Mouse (Mus musculus) myocyte (in vitro differentiated cells): Measurements from ENCODE around the gene Dnajc25. TPM values are rescaled to one million over a fixed set of nuclear protein-coding genes. Genes with fewer than 3 reads are reported as not detected.

Experiments used
- H3K27me3 ChIP-seq: one replicate; pipeline ENCODE4 v1.6.1; 2011; ENCODE audit not compliant: control insufficient read depth, insufficient read depth, insufficient read length
- H3K36me3 ChIP-seq: one replicate; pipeline ENCODE4 v1.6.1; 2011; ENCODE audit not compliant: control insufficient read depth, insufficient read depth
- H3K4me2 ChIP-seq: one replicate; pipeline ENCODE4 v1.6.1; 2011; ENCODE audit warnings: low read depth, control low read depth
- H3K4me3 ChIP-seq: one replicate; pipeline ENCODE4 v1.5.1; 2011; ENCODE audit warnings: mild to moderate bottlenecking, control low read depth, moderate library complexity
- H3K79me2 ChIP-seq: one replicate; pipeline ENCODE4 v1.6.1; 2011; ENCODE audit not compliant: control insufficient read depth, insufficient read depth
- H3ac ChIP-seq: one replicate; pipeline ENCODE4 v1.6.1; 2011; ENCODE audit not compliant: control insufficient read depth, insufficient read length
- CEBPB ChIP-seq: IDR thresholded peaks from 2 replicates; pipeline ENCODE4 v1.6.1; 2011; ENCODE audit warnings: mild to moderate bottlenecking, moderate library complexity; ENCODE audit not compliant: poor library complexity, insufficient read depth, severe bottlenecking
- E2F4 ChIP-seq: IDR thresholded peaks from one replicate; pipeline ENCODE4 v1.6.1; 2011; ENCODE audit warnings: mild to moderate bottlenecking, control low read depth, moderate library complexity; ENCODE audit not compliant: insufficient read depth
- MAX ChIP-seq: IDR thresholded peaks from one replicate; pipeline ENCODE4 v1.6.1; 2011; ENCODE audit warnings: low read depth, mild to moderate bottlenecking, control low read depth
- MYOD1 ChIP-seq, 3 experiments: IDR thresholded peaks; one replicate each; pipeline ENCODE4 v1.6.1; 2011; ENCODE audit warnings: control low read depth in 2 of 3, low read depth in 2 of 3, mild to moderate bottlenecking in 2 of 3, moderate library complexity in 1 of 3; ENCODE audit not compliant: insufficient read length in 2 of 3, control insufficient read depth in 1 of 3
- MYOG ChIP-seq, 3 experiments: IDR thresholded peaks; one replicate each; pipeline ENCODE4 v1.6.1; 2011; ENCODE audit warnings: control low read depth in 2 of 3, low read depth in 2 of 3, mild to moderate bottlenecking in 2 of 3; ENCODE audit not compliant: insufficient read length in 2 of 3, control insufficient read depth in 1 of 3, insufficient read depth in 1 of 3
- POLR2A ChIP-seq: IDR thresholded peaks from one replicate; pipeline ENCODE4 v1.6.1; 2011; ENCODE audit warnings: low read depth, mild to moderate bottlenecking, control low read depth, moderate library complexity; ENCODE audit not compliant: insufficient read length
- POLR2AphosphoS2 ChIP-seq: IDR thresholded peaks from one replicate; pipeline ENCODE4 v1.6.1; 2011; ENCODE audit warnings: low read depth, control low read depth; ENCODE audit not compliant: insufficient read length
- REST ChIP-seq: IDR thresholded peaks from one replicate; pipeline ENCODE4 v1.6.1; 2011; ENCODE audit warnings: mild to moderate bottlenecking, control low read depth, moderate library complexity; ENCODE audit not compliant: insufficient read depth, insufficient read length
- SRF ChIP-seq: IDR thresholded peaks from one replicate; pipeline ENCODE4 v1.6.1; 2011; ENCODE audit warnings: low read depth; ENCODE audit not compliant: control insufficient read depth, insufficient read length
- TCF12 ChIP-seq: IDR thresholded peaks from one replicate; pipeline ENCODE4 v1.6.1; 2011; ENCODE audit warnings: mild to moderate bottlenecking, control low read depth; ENCODE audit not compliant: poor library complexity, insufficient read depth, severe bottlenecking
- TCF3 ChIP-seq: IDR thresholded peaks from one replicate; pipeline ENCODE4 v1.6.1; 2011; ENCODE audit warnings: low read depth, control low read depth; ENCODE audit not compliant: insufficient read length
- USF1 ChIP-seq: IDR thresholded peaks from one replicate; pipeline ENCODE4 v1.6.1; 2011; ENCODE audit warnings: low read depth, mild to moderate bottlenecking, control low read depth, moderate library complexity
- polyA plus RNA-seq: library from polyadenylated mRNA; unstranded; fragments of >200 nt; fragmentation: generic; extraction: Trizol; gene quantifications from one replicate; pipeline ENCODE4 v1.2.1, GENCODE M21; 2012; ENCODE audit warnings: missing spikeins

The Dnajc25 gene
- polyA plus RNA-seq, 1 experiment: 5.4 TPM

DNA sequence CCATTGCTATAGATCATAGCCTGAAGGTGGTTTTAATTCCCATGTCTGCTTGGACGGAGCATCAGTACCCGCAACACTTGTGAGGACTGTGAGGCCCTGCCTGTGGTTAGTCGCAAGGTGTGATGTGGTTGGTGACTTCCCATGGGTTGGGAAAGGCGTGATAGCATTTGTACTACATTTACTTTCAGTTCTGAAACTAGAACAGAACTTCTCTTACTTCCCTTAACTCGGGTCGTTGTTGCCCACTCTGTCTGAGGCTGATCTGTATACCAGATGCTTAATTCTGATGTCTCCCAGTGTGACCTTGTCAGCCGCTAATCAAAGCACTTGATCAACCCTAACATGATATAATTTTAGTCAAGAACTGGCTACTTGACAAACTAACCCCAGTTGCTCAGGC lies 14.3 kb downstream of the Dnajc25 start:
- no peak for TF ChIP-seq MAX
- no peak for TF ChIP-seq POLR2AphosphoS2
- no peak for TF ChIP-seq MYOD1 (IDR thresholded peaks at IDR 0.05; ENCODE audit: control insufficient read depth in 1 of 3, insufficient read length in 2 of 3, low read depth in 2 of 3)
- no peak for TF ChIP-seq SRF
- TF ChIP-seq MYOG (IDR thresholded peaks at IDR 0.05; ENCODE audit: control insufficient read depth in 1 of 3, insufficient read depth in 1 of 3, insufficient read length in 2 of 3, low read depth in 2 of 3): no peak
- no peak for TF ChIP-seq REST
- TF ChIP-seq POLR2A: no peak
- Histone ChIP-seq H3K4me3 (no peak overlapping the region), H3K79me2 (peaks cover 88% of the 10 kb centered on the region), H3ac (no peak overlapping the region), H3K27me3 (no peaks in the 10 kb centered on the region), H3K36me3 (peaks cover 3% of the 10 kb centered on the region), H3K4me2 (no peak overlapping the region)

DNA sequence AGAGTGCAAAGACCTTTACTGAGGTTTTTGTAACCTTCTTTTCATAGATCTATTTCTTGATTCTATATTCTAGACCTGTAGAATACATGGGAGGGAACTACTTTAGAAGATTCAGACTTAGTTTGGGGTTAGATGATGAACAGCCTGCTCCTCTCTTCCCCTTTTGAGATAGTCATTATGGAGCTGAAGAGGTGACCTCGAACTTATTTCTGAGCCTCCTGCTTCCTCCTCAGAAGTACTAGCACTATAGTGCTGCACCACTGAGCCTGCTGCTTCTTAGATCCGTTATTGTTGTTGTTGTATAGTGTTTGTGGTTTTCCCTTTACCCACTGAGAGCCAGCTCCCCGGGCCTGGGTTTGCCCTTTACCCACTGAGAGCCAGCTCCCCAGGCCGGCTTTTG lies 14.8 kb downstream of the Dnajc25 start:
- peaks cover 84% of the 10 kb centered on the region for H3K79me2 ChIP-seq
- no peak for TF ChIP-seq POLR2A
- TF ChIP-seq E2F4: no peak
- no peak for TF ChIP-seq TCF12
- TF ChIP-seq MYOG (IDR thresholded peaks at IDR 0.05; ENCODE audit: control insufficient read depth in 1 of 3, insufficient read depth in 1 of 3, insufficient read length in 2 of 3, low read depth in 2 of 3): no peak
- TF ChIP-seq TCF3: no peak
- TF ChIP-seq MAX: no peak
- TF ChIP-seq USF1: no peak
- no peak for TF ChIP-seq MYOD1 (IDR thresholded peaks at IDR 0.05; ENCODE audit: control insufficient read depth in 1 of 3, insufficient read length in 2 of 3, low read depth in 2 of 3)
- H3ac ChIP-seq: no peak overlapping the region

GRCm38 (mm10) chr4:59011446-59011845 lies 16.6 kb downstream of the Dnajc25 start:
- Histone ChIP-seq H3ac (no peak overlapping the region), H3K4me3 (no peak overlapping the region), H3K27me3 (no peaks in the 10 kb centered on the region), H3K36me3 (peaks cover 3% of the 10 kb centered on the region), H3K79me2 (peaks cover 81% of the 10 kb centered on the region), H3K4me2 (no peak overlapping the region)
- TF ChIP-seq REST: no peak
- no peak for TF ChIP-seq POLR2AphosphoS2
- no peak for TF ChIP-seq USF1

More for the DNA sequence above, 14.8 kb downstream of the Dnajc25 start:
- Histone ChIP-seq H3K4me3 (no peak overlapping the region), H3K36me3 (peaks cover 3% of the 10 kb centered on the region), H3K27me3 (no peaks in the 10 kb centered on the region), H3K4me2 (no peak overlapping the region)

DNA sequence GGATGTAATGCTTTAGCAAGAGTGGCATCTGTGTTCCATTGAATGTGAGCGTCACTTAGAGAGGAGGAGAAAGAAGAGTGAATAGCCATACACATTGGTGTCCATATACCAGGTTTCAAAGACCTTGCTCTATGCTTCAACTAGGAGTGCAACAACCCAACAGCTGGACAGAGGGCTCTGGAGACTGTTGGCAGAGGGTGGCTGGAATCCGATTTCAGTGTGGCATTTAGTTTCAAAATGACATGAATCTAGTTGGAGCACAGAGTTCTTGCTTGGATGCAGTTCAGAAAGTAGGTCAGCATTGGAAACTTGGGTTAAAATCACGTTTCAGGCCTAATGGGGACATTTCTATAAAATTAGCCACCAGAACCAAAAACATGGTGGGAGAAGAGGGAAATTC lies 20.3 kb downstream of the Dnajc25 start:
- Histone ChIP-seq H3K4me3 (no peak overlapping the region), H3K36me3 (peaks cover 15% of the 10 kb centered on the region), H3K4me2 (no peak overlapping the region), H3ac (no peak overlapping the region), H3K27me3 (no peaks in the 10 kb centered on the region), H3K79me2 (peaks cover 48% of the 10 kb centered on the region)
- TF ChIP-seq REST (no peak), MYOD1 (IDR thresholded peaks at IDR 0.05; ENCODE audit: control insufficient read depth in 1 of 3, insufficient read length in 2 of 3, low read depth in 2 of 3) (no peak), POLR2AphosphoS2 (no peak), MAX (no peak), E2F4 (no peak), CEBPB (no peak), TCF3 (no peak), TCF12 (no peak), SRF (no peak), USF1 (no peak), POLR2A (no peak), MYOG (IDR thresholded peaks at IDR 0.05; ENCODE audit: control insufficient read depth in 1 of 3, insufficient read depth in 1 of 3, insufficient read length in 2 of 3, low read depth in 2 of 3) (no peak)

- H3K79me2 ChIP-seq: peaks cover 31% of the 10 kb centered on the region
- no peak overlapping the region for H3K4me3 ChIP-seq
- peaks cover 15% of the 10 kb centered on the region for H3K36me3 ChIP-seq
- no peak overlapping the region for H3K4me2 ChIP-seq
- no peaks in the 10 kb centered on the region for H3K27me3 ChIP-seq
- H3ac ChIP-seq: no peak overlapping the region
- no peak for TF ChIP-seq MAX
- no peak for TF ChIP-seq TCF3
- no peak for TF ChIP-seq TCF12
- no peak for TF ChIP-seq POLR2A
- no peak for TF ChIP-seq SRF
- TF ChIP-seq CEBPB: no peak
- TF ChIP-seq MYOD1 (IDR thresholded peaks at IDR 0.05; ENCODE audit: control insufficient read depth in 1 of 3, insufficient read length in 2 of 3, low read depth in 2 of 3): no peak
- no peak for TF ChIP-seq E2F4
- no peak for TF ChIP-seq POLR2AphosphoS2
- no peak for TF ChIP-seq USF1
- no peak for TF ChIP-seq MYOG (IDR thresholded peaks at IDR 0.05; ENCODE audit: control insufficient read depth in 1 of 3, insufficient read depth in 1 of 3, insufficient read length in 2 of 3, low read depth in 2 of 3)
- no peak for TF ChIP-seq REST
Observed at GRCm38 (mm10) chr4:59016922-59017321, 22.1 kb downstream of the Dnajc25 start.
